Mouse (Mus musculus) heart, adult 2 months (tissue): ENCODE results near the gene Ireb2. TPM values are rescaled to one million over a fixed set of nuclear protein-coding genes. Genes with fewer than 3 reads are reported as not detected.
"Not testable (repeated sequence)": the region's sequence is repeated elsewhere in the genome, so short reads cannot be mapped to it uniquely, and the experiment has no call there.

Experiments
- DNase-seq, 2 experiments: peaks; one replicate each; pipeline ENCODE4 v3.0.0; 2021
- H3K27ac ChIP-seq: fragments of 200-600 bp; 2 replicates; pipeline ENCODE4 v1.8.1; 2022
- H3K27me3 ChIP-seq: fragments of 200-500 bp; 2 replicates; pipeline ENCODE4 v1.6.1; 2012; ENCODE audit warnings: mild to moderate bottlenecking, low read length, inconsistent platforms, mixed read lengths; ENCODE audit not compliant: control insufficient read depth, insufficient read depth
- H3K36me3 ChIP-seq: fragments of 200-500 bp; 2 replicates; pipeline ENCODE4 v1.6.1; 2012; ENCODE audit warnings: low read length, inconsistent platforms; ENCODE audit not compliant: control insufficient read depth, insufficient read depth
- H3K4me1 ChIP-seq: fragments of 200-500 bp; 2 replicates; pipeline ENCODE4 v1.6.1; 2011; ENCODE audit warnings: low read length; ENCODE audit not compliant: control insufficient read depth, insufficient read depth
- H3K4me3 ChIP-seq: fragments of 200-600 bp; 2 replicates; pipeline ENCODE4 v1.8.1; 2022
- H3K79me2 ChIP-seq: fragments of 200-500 bp; replicated peaks from 2 replicates; pipeline ENCODE4 v1.6.1; 2012; ENCODE audit warnings: mild to moderate bottlenecking, inconsistent platforms, low read length, moderate library complexity, mixed read lengths; ENCODE audit not compliant: control insufficient read depth, insufficient read depth
- H3K9ac ChIP-seq: fragments of 200-500 bp; 2 replicates; pipeline ENCODE4 v1.6.1; 2012; ENCODE audit warnings: low read depth, mild to moderate bottlenecking, control low read depth, inconsistent platforms, low read length, mixed read lengths
- CTCF ChIP-seq: fragments of 200-600 bp; IDR thresholded peaks from 2 replicates; pipeline ENCODE4 v1.8.1; 2022; ENCODE audit warnings: antibody characterized with exemption, mild to moderate bottlenecking, moderate library complexity
- EP300 ChIP-seq: fragments of 200-500 bp; IDR thresholded peaks from 2 replicates; pipeline ENCODE4 v1.6.1; 2011; ENCODE audit warnings: low read depth, low read length, control low read depth; ENCODE audit not compliant: insufficient read depth
- POLR2A ChIP-seq: fragments of 200-500 bp; IDR thresholded peaks from 2 replicates; pipeline ENCODE4 v1.6.1; 2011; ENCODE audit warnings: mild to moderate bottlenecking, low read depth, low read length, control low read depth; ENCODE audit not compliant: insufficient read depth
- WGBS: fragments of 180-500 bp; shearing (Covaris S2); methylation state at CpG from one replicate; pipeline ENCODE4 v1.1.7; 2018; 5-methylcytosine and 5-hydroxymethylcytosine counted together
- intact Hi-C: fragments of 180-260 bp; cut with DNase I; formaldehyde crosslinking; loops from one replicate; pipeline ENCODE4 v1.15.1; 2025
- polyA plus RNA-seq: library from polyadenylated mRNA; depleted of rRNA; stranded (reverse); fragments of >200 nt; gene quantifications from 2 replicates; pipeline ENCODE4 v1.2.3, GENCODE M21; 2012
- total RNA-seq, 2 experiments: library from RNA; stranded (reverse); gene quantifications; 2 replicates each; pipeline ENCODE4 v1.2.3; 2021

Gene Ireb2
- total and polyA plus RNA-seq, 3 experiments = 4.7 to 26.7 (median 23.5) TPM

- no peaks in the 10 kb centered on the region for H3K36me3 ChIP-seq
- TF ChIP-seq EP300 = no peak
- TF ChIP-seq CTCF = no peak
- no peak for TF ChIP-seq POLR2A
- no peak for DNase-seq
- no peak overlapping the region for H3K9ac ChIP-seq
- no peaks in the 10 kb centered on the region for H3K4me1 ChIP-seq
- WGBS = 75% methylated on average over 3 of the region's 3 CpGs
- no peak overlapping the region for H3K27ac ChIP-seq
- H3K27me3 ChIP-seq = no peaks in the 10 kb centered on the region
- intact Hi-C loops = no loop called here
- no peaks in the 10 kb centered on the region for H3K79me2 ChIP-seq
- H3K4me3 ChIP-seq = no peak overlapping the region
These were observed 18.9 kb upstream of the Ireb2 start for GRCm38 (mm10) chr9:54844556-54845176.

- no peak for DNase-seq
- Histone ChIP-seq H3K4me1 (no peaks in the 10 kb centered on the region), H3K9ac (no peak overlapping the region), H3K79me2 (no peaks in the 10 kb centered on the region), H3K27ac (no peak overlapping the region), H3K4me3 (no peak overlapping the region), H3K27me3 (no peaks in the 10 kb centered on the region), H3K36me3 (no peaks in the 10 kb centered on the region)
- intact Hi-C loops = no loop called here
- no peak for TF ChIP-seq CTCF
- TF ChIP-seq EP300 = no peak
- no peak for TF ChIP-seq POLR2A
These were observed 15.4 kb upstream of the Ireb2 start for GRCm38 (mm10) chr9:54848203-54848602.

- H3K36me3 ChIP-seq, H3K79me2 ChIP-seq, H3K4me1 ChIP-seq, H3K27ac ChIP-seq, H3K4me3 ChIP-seq, intact Hi-C loops, DNase-seq, H3K27me3 ChIP-seq, H3K9ac ChIP-seq: not testable (repeated sequence)
- WGBS = 76% methylated on average over 6 of the region's 6 CpGs
These were observed 10.6 kb upstream of the Ireb2 start for GRCm38 (mm10) chr9:54853036-54853435.

- H3K27me3 ChIP-seq = no peaks in the 10 kb centered on the region
These were observed 10.0 kb upstream of the Ireb2 start for GRCm38 (mm10) chr9:54853619-54854018.

GRCm38 (mm10) chr9:54855638-54856037 lies 8.0 kb upstream of the Ireb2 start:
- H3K79me2 ChIP-seq = no peaks in the 10 kb centered on the region
- WGBS = 13% methylated on average over 6 of the region's 6 CpGs
- H3K27me3 ChIP-seq = no peaks in the 10 kb centered on the region
- intact Hi-C loops = no loop called here
- H3K4me1 ChIP-seq = no peaks in the 10 kb centered on the region
- TF ChIP-seq EP300 (no peak), CTCF (no peak), POLR2A (no peak)
- DNase-seq = no peak
- H3K27ac ChIP-seq = no peak overlapping the region
- H3K36me3 ChIP-seq = no peaks in the 10 kb centered on the region
- no peak overlapping the region for H3K9ac ChIP-seq
- H3K4me3 ChIP-seq = no peak overlapping the region

More at GRCm38 (mm10) chr9:54853619-54854018, 10.0 kb upstream of the Ireb2 start:
- no peak overlapping the region for H3K27ac ChIP-seq
- no peaks in the 10 kb centered on the region for H3K4me1 ChIP-seq
- TF ChIP-seq CTCF = no peak
- TF ChIP-seq POLR2A = no peak
- no peak for TF ChIP-seq EP300
- no peak for DNase-seq
- H3K79me2 ChIP-seq = no peaks in the 10 kb centered on the region
- intact Hi-C loops = no loop called here
- no peak overlapping the region for H3K9ac ChIP-seq
- no peaks in the 10 kb centered on the region for H3K36me3 ChIP-seq
- no peak overlapping the region for H3K4me3 ChIP-seq
- 78% methylated on average over 4 of the region's 4 CpGs for WGBS

GRCm38 (mm10) chr9:54856121-54856520 lies 7.5 kb upstream of the Ireb2 start:
- H3K27ac ChIP-seq = no peak overlapping the region
- no peaks in the 10 kb centered on the region for H3K79me2 ChIP-seq
- intact Hi-C loops = no loop called here
- DNase-seq = no peak
- TF ChIP-seq POLR2A = no peak
- no peak for TF ChIP-seq CTCF
- no peak for TF ChIP-seq EP300
- H3K36me3 ChIP-seq = no peaks in the 10 kb centered on the region
- H3K27me3 ChIP-seq = no peaks in the 10 kb centered on the region
- no peak overlapping the region for H3K9ac ChIP-seq
- H3K4me1 ChIP-seq = no peaks in the 10 kb centered on the region
- 75% methylated on average over 6 of the region's 6 CpGs for WGBS
- no peak overlapping the region for H3K4me3 ChIP-seq
